Mouse (Mus musculus) heart, adult 2 months (tissue): ENCODE results near the gene Pheta2. TPM values are rescaled to one million over a fixed set of nuclear protein-coding genes. Genes with fewer than 3 reads are reported as not detected.

Experiments used
- DNase-seq, 2 experiments: peaks; one replicate each; pipeline ENCODE4 v3.0.0; 2021
- H3K27ac ChIP-seq: fragments of 200-600 bp; 2 replicates; pipeline ENCODE4 v1.8.1; 2022
- H3K27me3 ChIP-seq: fragments of 200-500 bp; 2 replicates; pipeline ENCODE4 v1.6.1; 2012; ENCODE audit warnings: mild to moderate bottlenecking, low read length, inconsistent platforms, mixed read lengths; ENCODE audit not compliant: control insufficient read depth, insufficient read depth
- H3K36me3 ChIP-seq: fragments of 200-500 bp; 2 replicates; pipeline ENCODE4 v1.6.1; 2012; ENCODE audit warnings: low read length, inconsistent platforms; ENCODE audit not compliant: control insufficient read depth, insufficient read depth
- H3K4me1 ChIP-seq: fragments of 200-500 bp; 2 replicates; pipeline ENCODE4 v1.6.1; 2011; ENCODE audit warnings: low read length; ENCODE audit not compliant: control insufficient read depth, insufficient read depth
- H3K4me3 ChIP-seq: fragments of 200-600 bp; 2 replicates; pipeline ENCODE4 v1.8.1; 2022
- H3K79me2 ChIP-seq: fragments of 200-500 bp; replicated peaks from 2 replicates; pipeline ENCODE4 v1.6.1; 2012; ENCODE audit warnings: mild to moderate bottlenecking, inconsistent platforms, low read length, moderate library complexity, mixed read lengths; ENCODE audit not compliant: control insufficient read depth, insufficient read depth
- H3K9ac ChIP-seq: fragments of 200-500 bp; 2 replicates; pipeline ENCODE4 v1.6.1; 2012; ENCODE audit warnings: low read depth, mild to moderate bottlenecking, control low read depth, inconsistent platforms, low read length, mixed read lengths
- CTCF ChIP-seq: fragments of 200-600 bp; IDR thresholded peaks from 2 replicates; pipeline ENCODE4 v1.8.1; 2022; ENCODE audit warnings: antibody characterized with exemption, mild to moderate bottlenecking, moderate library complexity
- EP300 ChIP-seq: fragments of 200-500 bp; IDR thresholded peaks from 2 replicates; pipeline ENCODE4 v1.6.1; 2011; ENCODE audit warnings: low read depth, low read length, control low read depth; ENCODE audit not compliant: insufficient read depth
- POLR2A ChIP-seq: fragments of 200-500 bp; IDR thresholded peaks from 2 replicates; pipeline ENCODE4 v1.6.1; 2011; ENCODE audit warnings: mild to moderate bottlenecking, low read depth, low read length, control low read depth; ENCODE audit not compliant: insufficient read depth
- WGBS: fragments of 180-500 bp; shearing (Covaris S2); methylation state at CpG from one replicate; pipeline ENCODE4 v1.1.7; 2018; 5-methylcytosine and 5-hydroxymethylcytosine counted together
- intact Hi-C: fragments of 180-260 bp; cut with DNase I; formaldehyde crosslinking; loops from one replicate; pipeline ENCODE4 v1.15.1; 2025
- polyA plus RNA-seq: library from polyadenylated mRNA; depleted of rRNA; stranded (reverse); fragments of >200 nt; gene quantifications from 2 replicates; pipeline ENCODE4 v1.2.3, GENCODE M21; 2012
- total RNA-seq, 2 experiments: library from RNA; stranded (reverse); gene quantifications; 2 replicates each; pipeline ENCODE4 v1.2.3; 2021

Pheta2 gene
- total and polyA plus RNA-seq, 3 experiments: 0.70 to 1.2 (median 0.76) TPM

DNA sequence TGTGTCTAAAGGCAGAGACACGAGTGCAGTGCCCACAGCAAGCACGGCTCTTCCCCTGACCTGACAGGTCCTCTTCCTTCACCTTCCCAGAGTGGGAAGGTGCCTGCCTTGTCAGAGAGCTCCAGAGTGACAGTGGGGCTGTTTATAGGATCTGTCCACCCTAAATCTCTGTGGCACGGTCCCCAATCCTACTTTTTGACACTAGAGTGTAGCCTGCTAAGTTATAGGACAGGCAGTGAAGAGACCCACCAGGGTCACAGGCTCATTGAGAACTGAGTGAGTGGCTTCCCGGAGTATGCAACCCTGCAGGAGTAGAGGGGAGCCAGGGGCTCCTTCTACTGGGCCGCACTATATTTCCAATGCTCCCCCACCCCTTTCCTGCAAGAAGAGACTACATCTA lies 39.0 kb downstream of the Pheta2 start:
- no peaks in the 10 kb centered on the region for H3K79me2 ChIP-seq
- H3K4me1 ChIP-seq: peaks cover 20% of the 10 kb centered on the region
- H3K27me3 ChIP-seq: no peaks in the 10 kb centered on the region
- H3K4me3 ChIP-seq: peak overlapping the region; percentile 11; the same call in 1 of the 2 replicates
- peak overlapping the region; percentile 13 for H3K9ac ChIP-seq
- peak overlapping the region; percentile 99 for H3K27ac ChIP-seq
- TF ChIP-seq EP300: no peak
- TF ChIP-seq POLR2A: no peak
- TF ChIP-seq CTCF: no peak
- intact Hi-C loops: loop anchor here (2.0 kb wide), 1 partner anchor 19 kb away; no protein-coding TSS in a partner anchor
- no peak for DNase-seq
- H3K36me3 ChIP-seq: peaks cover 3% of the 10 kb centered on the region
- 58% methylated on average over 5 of the region's 5 CpGs for WGBS

DNA sequence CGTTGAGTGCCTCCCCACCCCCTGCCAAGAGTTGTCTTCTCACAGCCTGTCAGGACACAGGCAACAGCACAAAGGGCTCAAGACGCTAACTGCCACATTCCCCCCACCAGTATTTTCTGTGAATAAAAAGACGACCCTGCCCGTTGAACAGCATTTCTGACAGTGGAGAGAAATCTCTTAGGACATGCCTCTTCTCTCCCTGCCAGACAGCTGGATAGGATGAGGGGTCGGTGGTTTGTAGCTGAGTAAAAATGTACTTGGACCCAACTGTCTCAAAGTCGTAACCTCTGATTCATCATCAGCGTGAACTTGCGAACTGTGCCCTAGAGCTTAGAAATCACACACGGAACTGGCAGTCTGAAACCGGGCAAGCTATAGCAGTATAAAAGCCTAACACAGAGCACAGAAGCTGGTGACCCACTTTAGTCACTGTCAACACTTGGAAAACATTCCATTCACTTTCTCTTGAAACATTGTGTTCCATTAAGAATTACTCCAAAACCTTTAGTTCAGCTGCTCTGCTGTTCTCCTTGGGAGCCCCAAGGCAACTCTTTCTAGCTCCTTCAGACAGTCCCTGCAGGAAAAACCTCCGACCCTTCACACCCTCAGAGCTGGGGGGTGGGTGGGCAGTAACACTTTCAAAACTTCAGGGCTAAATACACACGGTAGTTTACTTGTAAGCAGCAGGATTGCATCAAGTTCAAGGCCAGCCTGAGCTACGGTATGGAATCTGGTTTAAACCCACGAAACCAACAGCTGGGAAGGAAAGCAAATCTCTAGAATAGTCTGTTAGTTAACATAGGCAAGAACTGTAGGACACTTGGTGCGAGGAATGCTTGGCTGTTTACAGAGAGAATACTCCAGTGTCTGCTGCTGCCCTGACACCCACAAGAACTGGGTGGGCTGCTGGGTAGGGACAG lies 39.8 kb downstream of the Pheta2 start:
- H3K4me1 ChIP-seq: peaks cover 20% of the 10 kb centered on the region
- H3K9ac ChIP-seq: peak overlapping the region; percentile 34
- H3K4me3 ChIP-seq: peak overlapping the region; percentile 60

GRCm38 (mm10) chr15:82379511-82379870 lies 40.7 kb downstream of the Pheta2 start:
- Histone ChIP-seq H3K4me3 (peak overlapping the region; percentile 60), H3K4me1 (peaks cover 20% of the 10 kb centered on the region), H3K36me3 (peaks cover 3% of the 10 kb centered on the region), H3K27ac (peak overlapping the region; percentile 99), H3K79me2 (no peaks in the 10 kb centered on the region), H3K9ac (peak overlapping the region; percentile 94), H3K27me3 (no peaks in the 10 kb centered on the region)
- TF ChIP-seq EP300 (no peak), POLR2A (no peak), CTCF (no peak)
- intact Hi-C loops: no loop called here
- no peak for DNase-seq
- 34% methylated on average over 7 of the region's 7 CpGs for WGBS

More for the DNA sequence above, 39.8 kb downstream of the Pheta2 start:
- intact Hi-C loops: no loop called here
- peaks cover 3% of the 10 kb centered on the region for H3K36me3 ChIP-seq
- 46% methylated on average over 15 of the region's 15 CpGs for WGBS
- H3K27me3 ChIP-seq: no peaks in the 10 kb centered on the region
- H3K79me2 ChIP-seq: no peaks in the 10 kb centered on the region
- TF ChIP-seq POLR2A (no peak), CTCF (no peak), EP300 (no peak)
- peak overlapping the region; percentile 99 for H3K27ac ChIP-seq
- DNase-seq: peak; percentile 33 to 54

DNA sequence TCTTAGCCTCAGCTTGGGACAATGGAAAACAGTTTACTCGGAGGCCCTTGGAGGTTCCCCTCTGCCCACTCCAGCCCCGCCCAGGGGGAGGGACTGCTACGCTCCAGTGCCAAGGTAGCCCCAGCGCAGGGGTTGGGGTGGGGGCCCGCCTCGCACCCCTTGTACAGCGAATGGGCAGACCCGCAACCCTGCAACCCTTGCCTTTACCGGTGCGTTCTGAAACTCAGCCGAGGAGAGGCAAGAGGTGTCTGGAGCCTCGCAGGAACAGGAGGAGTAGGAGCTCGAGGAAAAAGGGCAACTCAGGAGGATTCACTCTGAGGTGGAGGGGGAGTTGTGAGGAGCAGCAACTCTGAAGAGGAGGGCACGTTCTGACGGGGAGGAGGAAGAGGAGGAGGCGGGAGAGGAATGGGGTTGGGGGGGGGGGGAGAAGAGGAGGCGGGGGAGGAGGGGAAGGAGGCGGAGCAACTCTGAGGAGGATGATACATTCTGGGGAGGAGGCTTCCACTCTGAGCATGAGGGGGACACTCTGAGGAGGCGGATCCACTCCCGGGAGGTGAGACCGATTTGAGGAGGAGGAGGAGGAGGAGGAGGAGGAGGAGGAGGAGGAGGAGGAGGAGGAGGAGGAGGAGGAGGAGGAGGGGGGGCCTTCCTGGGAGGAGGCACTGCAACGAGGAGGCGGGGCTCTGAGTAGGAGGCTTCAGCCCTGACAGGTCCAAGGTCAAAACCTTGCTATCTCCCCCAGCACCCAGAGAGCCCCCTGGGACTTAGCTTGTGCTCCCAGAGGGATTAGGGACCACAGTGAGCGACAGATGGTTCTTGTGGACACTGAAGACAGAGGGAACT lies 41.4 kb downstream of the Pheta2 start, which contains the start of gene Cyp2d22:
Gene Cyp2d22 (minus strand): TSS at position 390 of the 843 bp plus-strand sequence.
- intact Hi-C loops: no loop called here
- H3K79me2 ChIP-seq: no peaks in the 10 kb centered on the region
- no peaks in the 10 kb centered on the region for H3K27me3 ChIP-seq
- peak within 1 kb of the TSS; percentile 60 for H3K4me3 ChIP-seq
- peak within 1 kb of the TSS; percentile 99 for H3K27ac ChIP-seq
- TF ChIP-seq POLR2A: peak; percentile 85
- no peak for TF ChIP-seq EP300
- H3K9ac ChIP-seq: peak within 1 kb of the TSS; percentile 94
- 6% methylated on average over 19 of the region's 24 CpGs for WGBS
- peaks cover 20% of the 10 kb centered on the region for H3K4me1 ChIP-seq
- peaks cover 3% of the 10 kb centered on the region for H3K36me3 ChIP-seq
- peak; percentile 80 to 82 for DNase-seq

GRCm38 (mm10) chr15:82380714-82381062 lies 41.9 kb downstream of the Pheta2 start:
- Histone ChIP-seq H3K27me3 (no peaks in the 10 kb centered on the region), H3K4me1 (peaks cover 19% of the 10 kb centered on the region), H3K9ac (peak overlapping the region; percentile 26), H3K79me2 (no peaks in the 10 kb centered on the region), H3K27ac (peak overlapping the region; percentile 86), H3K4me3 (peak overlapping the region; percentile 46), H3K36me3 (no peaks in the 10 kb centered on the region; the same call in none of the 2 replicates)
- WGBS: 20% methylated on average over 7 of the region's 7 CpGs
- DNase-seq: no peak
- peak; percentile 26; the same call in 1 of the 2 replicates for TF ChIP-seq CTCF
- TF ChIP-seq EP300: no peak
- intact Hi-C loops: loop anchor here (1.0 kb wide), 1 partner anchor 37 kb away; no protein-coding TSS in a partner anchor
